Mouse (Mus musculus): ENCODE results near the gene P3h4. TPM values are rescaled to one million over a fixed set of nuclear protein-coding genes. Genes with fewer than 3 reads are reported as not detected.

P3h4 gene
- polyA plus RNA-seq, 1 experiment from 2014 or later: 58.1 TPM

- Histone ChIP-seq H3K36me3 (ENCODE audit: control insufficient read depth, insufficient read depth, low read length) (peaks cover 18% of the 10 kb centered on the region; the same call in 1 of the 2 replicates), H3K9me3 (ENCODE audit: control insufficient read depth, low read length) (no peaks in the 10 kb centered on the region), H3K27ac (replicated peaks in 1 of 2; ENCODE audit: control insufficient read depth in 1 of 2, insufficient read depth in 1 of 2, low read depth in 2 of 2, low read length in 2 of 2) (peak overlapping the region; percentile 79 to 91), H3K9ac (ENCODE audit: low read length) (peak overlapping the region; percentile 93), H3K27me3 (ENCODE audit: control insufficient read depth, insufficient read depth, low read length) (no peaks in the 10 kb centered on the region), H3K4me1 (ENCODE audit: control insufficient read depth in 2 of 2, insufficient read depth in 2 of 2, low read length in 2 of 2) (peaks cover 57 to 75% of the 10 kb centered on the region in 2 experiments), H3K4me3 (ENCODE audit: control insufficient read depth in 1 of 2, insufficient read depth in 1 of 2, low read depth in 1 of 2, low read length in 2 of 2) (peak overlapping the region; percentile 73 to 88), H3K4me2 (ENCODE audit: low read length) (peak overlapping the region; percentile 85)
- no peak for ATAC-seq (ENCODE audit: insufficient number of reproducible peaks, insufficient read depth, low FRiP score, low read depth)
- 5% methylated on average over 17 of the region's 17 CpGs for WGBS
Observed at GRCm38 (mm10) chr11:100395861-100396631, 18.6 kb downstream of the P3h4 start.

GRCm38 (mm10) chr11:100395200-100395599 lies 19.4 kb downstream of the P3h4 start:
- peak overlapping the region; percentile 85 for H3K4me2 ChIP-seq (ENCODE audit: low read length)
- H3K27me3 ChIP-seq (ENCODE audit: control insufficient read depth, insufficient read depth, low read length): no peaks in the 10 kb centered on the region
- peak overlapping the region; percentile 73 to 88 for H3K4me3 ChIP-seq (ENCODE audit: control insufficient read depth in 1 of 2, insufficient read depth in 1 of 2, low read depth in 1 of 2, low read length in 2 of 2)
- no peaks in the 10 kb centered on the region for H3K9me3 ChIP-seq (ENCODE audit: control insufficient read depth, low read length)
- H3K4me1 ChIP-seq (ENCODE audit: control insufficient read depth in 2 of 2, insufficient read depth in 2 of 2, low read length in 2 of 2): peaks cover 58 to 75% of the 10 kb centered on the region in 2 experiments
- H3K27ac ChIP-seq (replicated peaks in 1 of 2; ENCODE audit: control insufficient read depth in 1 of 2, insufficient read depth in 1 of 2, low read depth in 2 of 2, low read length in 2 of 2): peak overlapping the region; percentile 79 to 91
- 6% methylated on average over 11 of the region's 11 CpGs for WGBS
- peaks cover 18% of the 10 kb centered on the region; the same call in 1 of the 2 replicates for H3K36me3 ChIP-seq (ENCODE audit: control insufficient read depth, insufficient read depth, low read length)
- H3K9ac ChIP-seq (ENCODE audit: low read length): peak overlapping the region; percentile 93
- ATAC-seq (ENCODE audit: insufficient number of reproducible peaks, insufficient read depth, low FRiP score, low read depth): no peak

GRCm38 (mm10) chr11:100394353-100395074 lies 20.1 kb downstream of the P3h4 start:
- Histone ChIP-seq H3K4me2 (ENCODE audit: low read length) (peak overlapping the region; percentile 85), H3K4me1 (ENCODE audit: control insufficient read depth in 2 of 2, insufficient read depth in 2 of 2, low read length in 2 of 2) (peaks cover 60 to 75% of the 10 kb centered on the region in 2 experiments), H3K4me3 (ENCODE audit: control insufficient read depth in 1 of 2, insufficient read depth in 1 of 2, low read depth in 1 of 2, low read length in 2 of 2) (peak overlapping the region in 1 of 2 experiments; percentile 88; a peak in 2 of 4 replicates), H3K36me3 (ENCODE audit: control insufficient read depth, insufficient read depth, low read length) (peaks cover 18% of the 10 kb centered on the region; the same call in 1 of the 2 replicates), H3K9me3 (ENCODE audit: control insufficient read depth, low read length) (no peaks in the 10 kb centered on the region), H3K9ac (ENCODE audit: low read length) (peak overlapping the region; percentile 93), H3K27ac (replicated peaks in 1 of 2; ENCODE audit: control insufficient read depth in 1 of 2, insufficient read depth in 1 of 2, low read depth in 2 of 2, low read length in 2 of 2) (peak overlapping the region; percentile 79 to 91), H3K27me3 (ENCODE audit: control insufficient read depth, insufficient read depth, low read length) (no peaks in the 10 kb centered on the region)
- no peak for ATAC-seq (ENCODE audit: insufficient number of reproducible peaks, insufficient read depth, low FRiP score, low read depth)
- 64% methylated on average over 5 of the region's 5 CpGs for WGBS

DNA sequence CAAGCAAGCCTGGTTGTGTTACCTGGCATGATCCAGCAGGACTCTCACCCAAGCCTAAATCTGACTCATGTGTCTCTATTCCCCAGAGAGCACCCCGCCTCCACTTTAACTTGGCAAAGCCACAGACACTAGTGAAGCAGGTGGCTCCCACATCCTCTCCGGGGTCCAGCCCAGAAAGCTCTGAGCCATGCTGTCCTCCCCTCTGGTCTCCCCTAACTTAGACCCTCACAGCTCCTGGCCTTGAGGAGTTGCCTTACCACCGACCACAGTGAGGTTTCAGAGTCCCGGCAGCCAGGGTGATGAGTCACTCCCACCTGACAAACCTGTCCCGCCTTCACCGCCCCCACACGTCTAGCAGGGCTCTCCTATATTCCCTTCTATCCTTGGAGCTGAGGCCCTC lies 20.9 kb downstream of the P3h4 start:
- ATAC-seq (ENCODE audit: insufficient number of reproducible peaks, insufficient read depth, low FRiP score, low read depth): no peak
- H3K36me3 ChIP-seq (ENCODE audit: control insufficient read depth, insufficient read depth, low read length): peaks cover 18% of the 10 kb centered on the region; the same call in 1 of the 2 replicates
- 0 out of 2 replicates have a peak overlapping the region, but pooled peaks have one; percentile 25 for H3K9ac ChIP-seq (ENCODE audit: low read length)
- H3K4me3 ChIP-seq (ENCODE audit: control insufficient read depth in 1 of 2, insufficient read depth in 1 of 2, low read depth in 1 of 2, low read length in 2 of 2): no peak overlapping the region
- no peaks in the 10 kb centered on the region for H3K9me3 ChIP-seq (ENCODE audit: control insufficient read depth, low read length)
- H3K27me3 ChIP-seq (ENCODE audit: control insufficient read depth, insufficient read depth, low read length): no peaks in the 10 kb centered on the region
- peaks cover 65 to 77% of the 10 kb centered on the region in 2 experiments for H3K4me1 ChIP-seq (ENCODE audit: control insufficient read depth in 2 of 2, insufficient read depth in 2 of 2, low read length in 2 of 2)
- 49% methylated on average over 7 of the region's 7 CpGs for WGBS
- H3K4me2 ChIP-seq (ENCODE audit: low read length): peak overlapping the region; percentile 28
- H3K27ac ChIP-seq (replicated peaks in 1 of 2; ENCODE audit: control insufficient read depth in 1 of 2, insufficient read depth in 1 of 2, low read depth in 2 of 2, low read length in 2 of 2): 0 out of 4 replicates have a peak overlapping the region, but pooled peaks of 1 of the 2 experiments have one; percentile 15

- 78% methylated on average over 5 of the region's 5 CpGs for WGBS
- H3K27ac ChIP-seq (replicated peaks in 1 of 2; ENCODE audit: control insufficient read depth in 1 of 2, insufficient read depth in 1 of 2, low read depth in 2 of 2, low read length in 2 of 2): peak overlapping the region in 1 of 2 experiments; percentile 35; a peak in 1 of 4 replicates
- no peak for ATAC-seq (ENCODE audit: insufficient number of reproducible peaks, insufficient read depth, low FRiP score, low read depth)
Observed at GRCm38 (mm10) chr11:100392958-100393357, 21.7 kb downstream of the P3h4 start.

GRCm38 (mm10) chr11:100391884-100392345 lies 22.7 kb downstream of the P3h4 start:
- no peaks in the 10 kb centered on the region for H3K27me3 ChIP-seq (ENCODE audit: control insufficient read depth, insufficient read depth, low read length)
- no peaks in the 10 kb centered on the region for H3K9me3 ChIP-seq (ENCODE audit: control insufficient read depth, low read length)
- H3K4me2 ChIP-seq (ENCODE audit: low read length): no peak overlapping the region
- H3K9ac ChIP-seq (ENCODE audit: low read length): no peak overlapping the region
- 90% methylated on average over 7 of the region's 7 CpGs for WGBS
- no peak overlapping the region for H3K4me3 ChIP-seq (ENCODE audit: control insufficient read depth in 1 of 2, insufficient read depth in 1 of 2, low read depth in 1 of 2, low read length in 2 of 2)
- ATAC-seq (ENCODE audit: insufficient number of reproducible peaks, insufficient read depth, low FRiP score, low read depth): no peak
- 0 out of 4 replicates have a peak overlapping the region, but pooled peaks of 1 of the 2 experiments have one; percentile 86 for H3K27ac ChIP-seq (replicated peaks in 1 of 2; ENCODE audit: control insufficient read depth in 1 of 2, insufficient read depth in 1 of 2, low read depth in 2 of 2, low read length in 2 of 2)
- H3K4me1 ChIP-seq (ENCODE audit: control insufficient read depth in 2 of 2, insufficient read depth in 2 of 2, low read length in 2 of 2): peaks cover 81 to 91% of the 10 kb centered on the region in 2 experiments
- H3K36me3 ChIP-seq (ENCODE audit: control insufficient read depth, insufficient read depth, low read length): peaks cover 18% of the 10 kb centered on the region; the same call in 1 of the 2 replicates

More at GRCm38 (mm10) chr11:100392958-100393357, 21.7 kb downstream of the P3h4 start:
- Histone ChIP-seq H3K4me3 (ENCODE audit: control insufficient read depth in 1 of 2, insufficient read depth in 1 of 2, low read depth in 1 of 2, low read length in 2 of 2) (no peak overlapping the region), H3K4me1 (ENCODE audit: control insufficient read depth in 2 of 2, insufficient read depth in 2 of 2, low read length in 2 of 2) (peaks cover 71 to 81% of the 10 kb centered on the region in 2 experiments), H3K9ac (ENCODE audit: low read length) (no peak overlapping the region), H3K36me3 (ENCODE audit: control insufficient read depth, insufficient read depth, low read length) (peaks cover 18% of the 10 kb centered on the region; the same call in 1 of the 2 replicates), H3K9me3 (ENCODE audit: control insufficient read depth, low read length) (no peaks in the 10 kb centered on the region), H3K4me2 (ENCODE audit: low read length) (no peak overlapping the region), H3K27me3 (ENCODE audit: control insufficient read depth, insufficient read depth, low read length) (no peaks in the 10 kb centered on the region)

Measured in heart, embryonic 14.5 days (tissue).